Mouse (Mus musculus) ES-CJ7 (cell line): Measurements from ENCODE around the gene Ing4.
A peak's percentile ranks its signal among the peaks of the same experiment; 100 is the strongest.

ENCODE experiments used
- DNase-seq: peaks from one replicate; pipeline ENCODE4 v3.0.0; 2011; ENCODE audit warnings: low read depth, low spot score

Ing4 gene

DNA sequence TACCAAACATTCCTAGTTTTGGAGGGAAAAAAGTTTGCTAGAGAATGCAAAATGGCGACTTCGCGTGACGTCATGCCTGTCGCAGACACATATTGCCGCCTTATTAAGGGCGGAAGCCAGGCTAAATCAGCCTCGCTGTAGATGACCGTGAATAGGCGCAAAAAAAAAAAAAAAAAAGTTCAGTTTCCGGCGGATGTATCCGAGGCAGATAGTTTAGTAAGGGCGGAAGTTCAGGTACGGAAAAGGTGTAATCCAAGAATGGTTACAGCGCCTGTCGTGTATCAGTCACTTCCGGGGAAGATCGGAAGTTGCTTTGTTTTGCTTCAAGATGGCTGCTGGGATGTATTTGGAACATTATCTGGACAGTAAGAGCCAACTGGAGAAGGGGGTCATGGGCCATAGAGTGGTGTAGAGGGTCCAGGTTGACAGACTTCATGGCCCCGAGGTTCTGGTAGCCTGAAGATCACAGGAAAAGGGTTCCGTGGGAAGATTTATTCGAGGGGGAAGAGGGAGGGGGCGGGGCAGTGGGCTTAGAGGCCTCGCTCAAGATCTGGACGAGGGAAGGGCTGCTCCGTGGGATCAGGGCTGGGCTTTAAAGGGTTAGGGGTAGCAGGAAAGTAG, at the start of gene Ing4:
TSS of gene Ing4 (plus strand) at position 228 of the 621 bp plus-strand sequence.
- peak; percentile 100 for DNase-seq

DNA sequence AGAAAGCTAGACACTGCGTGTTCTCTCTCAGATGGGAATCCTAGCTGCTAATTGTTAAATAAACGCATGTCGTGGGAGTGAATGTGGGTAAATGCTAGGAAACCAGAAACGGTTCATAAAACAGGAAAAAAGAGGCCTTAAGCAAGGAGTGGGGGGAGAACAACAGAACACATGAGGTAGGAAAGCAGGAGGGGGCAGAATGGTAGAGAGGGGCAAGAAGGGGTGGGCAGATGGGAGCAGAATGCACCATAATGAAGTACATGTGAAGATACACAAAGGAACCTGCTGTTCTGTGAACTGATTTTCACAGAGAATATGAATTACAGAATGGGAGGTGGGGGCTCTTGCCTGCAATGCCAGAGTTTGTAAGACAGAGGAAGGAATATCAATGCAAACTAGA, 47.3 kb upstream of the Ing4 start:
- no peak for DNase-seq

DNA sequence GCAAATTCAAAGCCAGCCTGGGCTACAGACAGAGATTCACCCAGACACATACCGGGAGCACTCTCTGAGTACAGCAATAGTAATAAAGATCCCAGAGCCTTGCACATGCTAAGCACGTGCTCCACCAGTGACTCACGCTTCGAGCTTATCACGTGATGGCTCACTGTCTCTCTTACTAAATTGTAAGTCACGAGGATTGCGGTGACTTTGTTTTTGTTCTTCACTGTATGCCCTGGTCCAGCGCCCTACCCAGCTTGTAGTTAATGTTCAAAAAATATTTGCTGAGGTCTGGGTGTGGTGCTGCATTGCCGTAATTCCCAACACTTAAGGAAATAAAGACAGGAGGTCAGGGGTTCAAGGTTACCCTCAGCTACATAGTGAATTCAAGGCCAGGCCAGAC, 46.2 kb upstream of the Ing4 start:
- peak; percentile 55 for DNase-seq

DNA sequence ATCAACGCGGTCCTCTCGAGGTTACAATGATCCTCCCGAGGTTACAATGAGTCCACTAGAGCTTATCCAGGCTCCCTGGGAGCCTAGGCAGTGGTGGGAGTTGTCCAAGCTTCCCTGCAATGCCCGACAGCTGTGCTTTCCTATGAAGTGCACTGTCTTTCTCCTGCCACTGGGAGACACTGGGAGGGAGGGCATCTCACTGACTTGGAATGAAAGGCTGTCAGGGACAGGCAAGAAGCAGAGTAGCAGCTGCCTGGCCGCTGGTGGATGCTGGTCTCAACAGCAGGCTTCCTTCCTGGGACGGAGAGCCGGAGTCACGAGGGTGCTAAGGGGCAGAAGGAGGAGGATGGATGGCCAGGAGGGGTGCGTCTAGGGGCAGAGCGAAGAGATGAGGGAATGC, 45.7 kb upstream of the Ing4 start:
- DNase-seq: peak; percentile 88

DNA sequence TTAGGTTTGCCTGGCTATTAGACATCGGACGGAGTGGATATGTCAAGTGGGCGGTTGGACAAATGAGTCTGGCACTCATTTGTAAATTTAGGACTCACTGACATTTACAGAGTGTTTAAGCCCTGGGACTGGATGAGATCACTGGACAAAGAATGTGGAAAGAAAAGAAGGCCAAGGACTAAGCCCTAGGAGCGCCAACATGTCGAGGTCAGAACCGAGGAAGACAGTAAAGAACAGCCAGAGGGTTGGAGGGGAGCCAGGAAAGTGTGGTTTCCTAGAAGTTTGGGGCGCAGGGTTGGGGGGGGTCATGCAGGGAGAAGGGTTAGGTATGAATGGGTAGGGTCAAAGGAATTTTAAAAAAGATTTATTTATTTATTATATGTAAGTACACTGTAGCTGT, 44.3 kb upstream of the Ing4 start:
- no peak for DNase-seq

DNA sequence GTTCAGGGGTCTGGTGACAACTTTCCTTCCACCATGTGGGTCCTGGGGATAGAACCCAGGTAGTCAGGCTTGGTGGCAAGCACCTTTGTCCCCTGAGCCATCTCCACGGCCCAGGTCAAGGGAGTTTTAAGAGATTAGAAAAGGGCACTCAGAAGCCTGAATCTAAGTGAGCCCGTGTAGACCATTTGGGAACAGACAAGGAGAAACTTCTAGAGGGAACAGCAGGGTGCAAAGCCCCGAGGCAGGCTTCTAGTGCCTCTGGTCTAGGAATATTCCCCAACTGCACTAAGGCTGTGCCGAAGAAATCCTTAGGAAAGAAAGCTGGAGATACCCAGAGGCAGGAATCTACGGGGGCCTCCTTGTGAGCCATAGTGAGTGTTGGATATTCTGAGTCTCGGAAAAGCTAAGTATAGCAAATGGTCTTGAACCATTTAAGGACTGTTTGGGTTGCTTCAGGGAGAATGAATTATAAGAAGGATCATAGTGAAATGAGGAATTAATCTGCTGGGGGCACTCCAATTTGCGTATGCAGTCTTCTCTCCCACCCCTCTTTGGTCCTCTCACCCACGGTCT, 43.6 kb upstream of the Ing4 start:
- no peak for DNase-seq

DNA sequence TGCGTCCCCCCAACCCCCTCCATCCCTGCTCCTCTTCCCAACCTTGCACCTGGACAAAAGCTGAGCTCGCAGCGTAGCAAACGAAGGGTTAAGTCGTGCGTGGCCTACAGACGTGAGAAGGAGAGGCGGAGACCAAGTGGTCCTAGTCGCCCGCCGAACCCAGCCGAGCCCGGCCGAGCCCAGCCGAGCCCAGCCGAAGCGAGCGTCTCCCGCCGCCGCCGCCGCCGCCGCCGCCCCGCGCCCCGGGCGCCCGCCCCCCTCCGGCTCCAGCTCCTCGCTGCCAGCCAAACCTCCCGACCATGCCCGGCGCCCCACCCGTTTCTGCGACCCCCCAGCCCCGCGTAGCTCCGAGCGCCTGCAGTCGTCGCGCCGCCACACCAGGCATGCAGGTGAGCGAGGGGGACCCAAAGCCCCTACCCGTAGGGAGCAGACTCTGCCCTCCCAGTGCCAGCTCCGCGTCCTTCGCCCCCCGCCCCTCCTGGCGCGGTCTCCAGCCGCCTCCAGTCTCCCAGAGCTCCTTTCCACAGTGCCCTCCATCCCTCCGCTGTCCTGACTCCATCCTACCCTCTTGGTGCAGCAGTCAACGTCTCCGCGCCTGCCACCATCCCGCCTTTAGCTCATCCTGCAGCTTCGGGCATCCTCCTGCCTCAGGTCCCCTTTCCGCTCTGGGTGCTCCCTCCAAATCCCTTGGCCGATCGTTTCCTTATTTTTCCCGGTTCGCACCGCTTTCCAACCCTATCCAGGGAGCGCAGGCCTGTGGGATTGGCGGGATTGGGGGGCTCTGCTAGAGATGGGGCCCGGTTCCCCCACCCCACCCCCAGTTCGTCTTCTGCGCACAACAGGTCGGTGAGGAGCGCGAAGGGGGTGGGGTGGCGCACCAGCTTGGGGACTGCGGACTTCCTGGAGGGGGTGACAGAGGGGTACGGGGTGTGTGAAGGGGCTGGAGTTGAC, 42.7 kb upstream of the Ing4 start, which contains the start of gene Pianp:
TSS of gene Pianp (plus strand) at position 144 of the 951 bp plus-strand sequence.
- peak; percentile 66 for DNase-seq

DNA sequence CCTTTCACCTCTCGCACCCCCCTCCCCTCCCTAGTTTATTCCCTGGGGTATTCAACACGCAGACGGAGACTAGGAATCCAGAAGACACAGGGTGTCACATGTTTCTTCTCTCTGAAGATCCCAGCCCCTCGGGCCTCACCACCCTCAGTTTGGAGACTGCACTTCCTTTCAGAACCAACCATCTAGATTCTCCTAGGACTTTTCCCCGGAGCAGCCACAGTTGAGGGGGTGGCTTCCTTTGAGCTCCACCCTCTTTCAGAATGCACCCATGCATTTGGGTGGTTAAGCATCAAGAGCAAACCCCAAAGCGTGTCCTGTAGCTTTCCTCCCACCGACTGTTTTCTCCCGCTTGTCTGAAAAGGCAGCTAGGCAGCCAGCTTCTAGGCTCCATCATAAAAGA, 41.5 kb upstream of the Ing4 start:
- DNase-seq: peak; percentile 44

DNA sequence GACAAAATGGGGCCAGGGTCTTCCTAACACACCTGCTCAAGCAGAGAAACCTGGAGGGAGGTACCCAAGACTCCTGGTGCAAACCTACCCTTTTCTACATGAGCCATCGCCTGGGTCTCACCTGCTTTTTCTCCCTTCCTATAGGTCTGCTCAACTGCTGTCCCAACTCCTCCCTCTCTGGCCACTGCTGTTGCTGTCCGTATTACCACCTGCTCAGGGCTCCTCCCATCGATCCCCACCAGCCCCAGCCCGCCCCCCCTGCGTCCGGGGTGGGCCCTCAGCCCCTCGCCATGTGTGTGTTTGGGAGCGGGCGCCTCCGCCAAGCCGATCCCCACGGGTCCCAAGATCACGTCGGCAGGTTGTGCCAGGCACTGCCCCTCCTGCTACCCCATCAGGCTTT, 40.5 kb upstream of the Ing4 start:
- peak; percentile 39 for DNase-seq

DNA sequence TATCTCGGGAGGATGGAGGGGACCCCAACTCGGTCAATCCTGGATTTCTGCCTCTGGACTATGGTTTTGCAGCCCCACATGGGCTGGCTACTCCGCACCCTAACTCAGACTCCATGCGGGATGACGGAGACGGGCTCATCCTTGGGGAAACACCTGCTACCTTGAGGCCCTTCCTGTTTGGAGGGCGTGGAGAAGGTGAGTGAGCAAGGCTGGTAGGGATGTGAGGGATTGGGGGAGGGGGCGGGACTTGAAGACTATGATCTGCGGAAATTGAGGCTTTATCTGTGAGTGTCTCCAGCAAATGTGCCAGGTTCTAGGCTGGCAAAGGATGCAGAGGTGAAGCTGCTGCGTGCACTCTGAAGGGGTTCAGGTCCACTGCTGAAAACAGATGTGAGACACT, 40.0 kb upstream of the Ing4 start:
- peak; percentile 72 for DNase-seq

DNA sequence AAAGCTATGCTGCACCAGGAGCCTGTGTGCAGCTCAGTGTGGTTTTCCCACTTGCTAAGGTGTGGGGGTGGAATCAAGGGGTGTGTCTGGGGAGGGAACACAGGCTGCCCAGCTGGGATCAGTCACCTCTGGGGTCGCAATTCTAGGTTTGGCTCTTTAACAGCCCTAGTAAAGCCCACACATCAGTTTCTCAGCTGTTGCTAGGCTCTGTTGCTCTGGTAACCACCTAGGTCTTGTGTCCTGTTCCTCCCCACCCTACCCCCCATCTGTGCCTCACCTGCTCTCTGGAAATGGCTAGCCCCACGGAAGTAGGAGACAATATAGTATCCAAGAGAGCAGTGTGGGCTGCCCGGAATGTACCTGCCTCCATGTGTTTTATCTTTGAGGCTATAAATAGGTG, 35.9 kb upstream of the Ing4 start:
- DNase-seq: no peak

DNA sequence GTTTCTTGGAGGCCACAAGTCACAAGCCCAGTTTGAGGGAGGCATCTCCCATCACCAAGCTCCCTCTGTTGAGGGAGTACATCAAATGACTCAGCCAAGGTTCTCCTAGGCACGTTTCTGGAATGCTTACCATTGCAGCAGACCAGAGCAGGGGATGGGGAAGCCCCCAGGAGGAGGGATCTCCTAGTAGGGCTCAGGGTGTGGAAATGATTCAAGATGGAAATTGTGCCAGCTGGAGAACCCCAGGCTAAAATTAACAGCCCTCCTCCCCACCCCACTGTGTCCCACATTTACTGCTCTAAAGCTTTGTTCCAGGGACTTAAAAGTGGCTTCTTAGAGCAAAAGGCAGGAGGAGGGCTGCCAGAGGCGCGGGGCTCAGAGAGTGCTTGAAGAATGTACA, 34.5 kb upstream of the Ing4 start:
- no peak for DNase-seq

DNA sequence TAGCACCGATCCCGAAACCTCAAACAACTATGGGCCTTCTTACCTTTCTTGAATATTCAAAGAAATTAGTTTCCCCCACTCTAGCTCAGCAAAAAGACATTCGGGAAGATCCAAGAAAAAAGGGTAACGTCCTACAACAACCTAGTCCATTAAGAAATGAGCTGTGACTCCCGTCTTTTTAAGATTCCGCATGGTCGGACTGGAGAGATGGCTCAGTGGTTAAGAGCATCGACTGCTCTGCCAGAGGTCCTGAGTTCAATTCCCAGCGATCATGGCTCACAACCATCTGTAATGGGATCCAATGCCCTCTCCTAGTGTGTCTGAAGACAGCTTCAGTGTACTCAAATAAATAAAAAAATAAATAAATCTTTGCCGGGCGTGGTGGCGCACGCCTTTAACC, 31.5 kb upstream of the Ing4 start:
- no peak for DNase-seq

DNA sequence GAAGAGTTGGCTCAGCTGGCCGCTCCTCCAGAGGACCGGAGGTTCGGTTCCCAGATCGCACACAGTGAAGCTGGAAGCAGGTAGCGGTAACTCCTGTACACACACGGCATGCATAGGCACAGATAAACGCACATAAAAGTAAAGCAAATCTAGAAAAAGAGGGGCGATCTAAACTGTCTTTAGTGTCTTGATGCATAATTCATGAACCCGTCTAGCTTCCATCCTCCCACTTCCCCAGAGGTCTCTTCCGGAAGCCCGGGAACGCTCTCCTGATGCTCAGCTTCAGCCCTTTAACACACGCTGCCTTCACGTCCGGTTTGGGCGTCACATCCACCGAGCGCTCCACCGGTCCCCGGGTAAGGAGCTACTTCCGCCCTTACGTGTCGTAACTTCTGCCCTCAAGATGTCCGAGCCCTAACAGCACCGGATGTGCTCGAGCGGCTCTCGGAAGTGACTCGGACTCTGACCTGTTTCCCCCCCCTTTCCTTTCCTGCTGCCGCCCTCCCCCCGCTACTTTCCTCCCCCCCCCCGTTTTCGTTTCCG, 30.9 kb upstream of the Ing4 start:
- peak; percentile 100 for DNase-seq

DNA sequence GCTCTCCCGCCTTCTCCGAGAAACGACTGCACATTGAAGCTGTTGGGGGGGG, 30.6 kb upstream of the Ing4 start, which contains the start of gene Zfp384:
TSS of gene Zfp384 (plus strand) at position 17 of the 52 bp plus-strand sequence.
- DNase-seq: no peak

DNA sequence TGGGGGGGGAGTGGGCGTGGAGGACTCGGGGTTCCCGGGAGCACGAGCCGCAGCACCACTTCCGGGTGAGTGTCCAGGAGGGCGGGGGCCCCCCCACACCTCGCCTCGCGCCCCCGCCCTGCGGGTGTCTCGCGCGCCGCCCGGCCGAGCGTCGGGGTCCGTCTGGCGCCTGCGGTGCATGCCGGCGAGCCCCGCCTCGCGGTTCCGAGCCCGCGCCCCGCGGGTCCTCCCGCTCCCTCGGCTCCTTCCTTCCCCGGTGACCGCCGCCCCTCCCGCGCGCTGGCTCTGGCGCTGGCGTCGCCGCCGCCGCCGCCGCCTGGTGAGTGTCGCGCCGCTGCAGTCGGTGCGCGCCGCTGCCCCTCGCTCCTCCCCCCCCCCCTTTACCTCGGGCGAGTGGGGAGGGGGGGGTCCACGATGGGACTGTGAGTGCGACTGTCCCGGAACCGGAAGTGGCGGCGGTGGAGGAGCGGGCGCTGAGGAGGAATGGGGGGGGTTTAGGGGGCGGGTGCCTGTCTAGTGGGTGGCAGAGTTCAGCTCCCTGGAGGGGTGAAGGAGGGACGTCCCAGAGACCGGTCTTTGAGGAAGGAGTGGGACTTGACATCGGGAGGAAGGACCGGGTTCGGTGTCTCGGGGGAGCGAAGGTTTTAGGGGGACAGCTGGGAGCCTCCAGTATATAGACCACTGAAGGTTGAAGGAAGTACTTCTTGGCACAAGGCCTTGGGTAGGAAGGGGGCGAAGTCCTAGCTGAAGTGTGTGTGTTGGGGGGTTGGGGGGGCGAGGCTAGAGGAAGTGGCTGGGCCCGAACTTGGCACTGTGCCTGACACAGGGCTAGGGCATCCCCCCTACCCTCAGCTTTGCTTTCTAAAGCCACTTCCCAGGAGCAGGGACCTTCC, 30.1 kb upstream of the Ing4 start:
- DNase-seq: peak; percentile 76

DNA sequence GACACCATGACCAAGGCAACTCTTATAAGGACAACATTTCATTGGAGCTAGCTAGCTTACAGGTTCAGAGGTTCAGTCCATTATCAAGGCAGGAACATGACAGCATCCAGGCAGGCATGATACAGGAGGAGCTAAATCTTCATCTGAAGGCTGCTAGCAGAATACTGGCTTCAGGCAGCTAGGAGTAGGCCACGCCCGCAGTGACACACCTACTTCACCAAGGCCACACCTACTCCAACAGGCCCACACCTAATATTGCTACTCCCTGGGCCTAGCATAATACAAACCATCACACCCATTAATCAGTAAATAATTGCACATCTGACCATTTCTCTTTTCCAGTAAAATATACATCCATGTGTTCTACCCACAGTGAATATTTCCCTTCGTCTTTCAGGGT, 21.9 kb upstream of the Ing4 start:
- DNase-seq: peak; percentile 60

DNA sequence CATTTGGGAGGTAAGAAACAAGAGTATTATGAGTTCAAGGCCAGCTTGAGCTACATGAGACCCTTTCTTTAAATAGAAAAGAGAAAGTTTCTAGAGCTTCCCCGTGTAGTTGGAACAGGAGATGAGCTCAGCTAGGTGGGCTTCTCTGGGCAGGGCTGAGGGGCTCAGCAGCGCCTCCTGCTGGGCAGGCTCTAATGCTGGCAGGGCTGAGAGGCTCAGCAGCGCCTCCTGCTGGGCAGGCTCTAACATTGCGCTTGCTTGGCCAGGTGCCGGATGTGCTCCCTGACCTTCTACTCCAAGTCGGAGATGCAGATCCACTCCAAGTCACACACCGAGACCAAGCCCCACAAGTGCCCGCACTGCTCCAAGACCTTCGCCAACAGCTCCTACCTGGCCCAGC, 9.0 kb upstream of the Ing4 start:
- DNase-seq: peak; percentile 89

DNA sequence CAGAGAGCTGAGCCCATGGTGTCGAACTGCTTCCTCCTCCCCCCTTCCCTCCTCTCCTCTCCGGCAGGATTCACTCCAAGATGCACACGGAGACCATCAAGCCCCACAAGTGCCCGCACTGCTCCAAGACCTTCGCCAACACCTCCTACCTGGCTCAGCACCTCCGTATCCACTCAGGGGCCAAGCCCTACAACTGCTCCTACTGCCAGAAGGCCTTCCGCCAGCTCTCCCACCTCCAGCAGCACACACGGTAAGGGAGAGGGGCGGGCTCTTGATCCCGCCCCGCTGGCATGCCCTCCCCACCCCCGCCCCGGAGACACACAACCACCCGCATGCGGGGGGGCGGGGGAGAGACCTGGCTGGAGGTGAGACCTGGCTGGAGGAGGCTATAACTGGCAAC, 8.0 kb upstream of the Ing4 start:
- no peak for DNase-seq

DNA sequence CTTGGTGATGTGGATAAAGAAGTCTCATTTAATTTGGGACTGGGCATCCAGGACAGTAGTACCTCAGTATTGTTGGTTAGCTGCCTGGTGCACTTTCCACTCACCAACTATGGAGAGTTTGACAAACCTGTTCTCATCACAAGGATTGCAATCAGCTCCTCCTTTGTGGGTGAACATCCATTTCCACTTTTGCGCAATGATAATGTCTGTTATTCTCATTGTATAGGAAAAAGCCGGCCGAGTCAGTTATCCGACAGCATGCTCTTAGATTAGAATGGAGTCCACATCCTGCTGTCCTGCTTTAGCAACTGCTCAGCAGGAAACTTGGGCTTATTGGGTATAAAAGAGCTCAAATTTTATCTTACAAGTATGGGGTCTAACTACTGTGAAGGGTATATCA, 894 bp upstream of the Ing4 start:
- no peak for DNase-seq

DNA sequence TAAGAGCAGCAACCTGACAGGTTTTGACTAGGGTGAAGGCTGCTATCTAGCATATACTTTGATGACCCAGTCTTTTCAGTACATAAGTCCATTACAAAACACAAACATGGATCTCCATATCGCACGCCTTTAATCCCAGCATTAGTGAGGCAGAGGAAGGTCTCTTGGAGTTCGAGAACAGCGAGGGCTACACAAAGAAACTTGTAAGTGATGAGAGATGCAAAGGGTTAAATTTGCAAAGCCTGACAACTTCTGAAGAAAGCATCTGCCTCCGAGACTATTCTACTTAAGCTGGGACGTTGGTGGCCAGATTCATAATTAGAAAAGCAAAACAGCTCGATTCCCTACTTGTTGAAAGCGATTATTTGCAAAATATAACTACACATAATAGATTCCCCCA, 429 bp upstream of the Ing4 start:
- DNase-seq: no peak

DNA sequence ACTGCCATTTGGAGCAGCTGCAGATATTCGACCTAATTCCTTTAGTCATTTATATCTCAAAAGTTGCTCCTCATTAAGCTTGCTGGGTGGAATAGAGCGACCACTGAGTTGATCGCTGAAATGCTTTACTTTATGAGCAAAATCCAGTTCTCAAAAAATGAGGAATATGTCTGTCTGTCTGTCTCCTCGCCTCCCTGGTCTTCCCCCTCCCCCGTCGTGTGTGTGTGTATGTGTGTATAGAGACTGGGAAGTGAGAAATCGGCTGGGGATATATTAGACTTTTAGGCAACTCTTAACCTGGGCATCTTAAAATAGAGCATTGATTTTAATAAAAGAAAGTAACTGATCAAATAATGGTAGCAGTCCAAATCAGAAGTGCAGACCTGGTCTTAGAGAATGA, 661 bp downstream of the Ing4 start:
- no peak for DNase-seq
